Mouse (Mus musculus) telencephalon, adult 2 months (tissue): Measurements from ENCODE around the gene Asic3.

Experiments
- DNase-seq: peaks from one replicate; pipeline ENCODE4 v3.0.0-alpha.2; 2011; ENCODE audit warnings: low read depth, low spot score

Gene Asic3

GRCm38 (mm10) chr5:24423129-24424003 lies 10.2 kb downstream of the Asic3 start, which contains the start of the genes Cdk5 and Slc4a2:
TSS of gene Cdk5 (minus strand) at chr5:24423530.
TSS of gene Slc4a2 (plus strand) at chr5:24423837.
- DNase-seq = peak; percentile 100

DNA sequence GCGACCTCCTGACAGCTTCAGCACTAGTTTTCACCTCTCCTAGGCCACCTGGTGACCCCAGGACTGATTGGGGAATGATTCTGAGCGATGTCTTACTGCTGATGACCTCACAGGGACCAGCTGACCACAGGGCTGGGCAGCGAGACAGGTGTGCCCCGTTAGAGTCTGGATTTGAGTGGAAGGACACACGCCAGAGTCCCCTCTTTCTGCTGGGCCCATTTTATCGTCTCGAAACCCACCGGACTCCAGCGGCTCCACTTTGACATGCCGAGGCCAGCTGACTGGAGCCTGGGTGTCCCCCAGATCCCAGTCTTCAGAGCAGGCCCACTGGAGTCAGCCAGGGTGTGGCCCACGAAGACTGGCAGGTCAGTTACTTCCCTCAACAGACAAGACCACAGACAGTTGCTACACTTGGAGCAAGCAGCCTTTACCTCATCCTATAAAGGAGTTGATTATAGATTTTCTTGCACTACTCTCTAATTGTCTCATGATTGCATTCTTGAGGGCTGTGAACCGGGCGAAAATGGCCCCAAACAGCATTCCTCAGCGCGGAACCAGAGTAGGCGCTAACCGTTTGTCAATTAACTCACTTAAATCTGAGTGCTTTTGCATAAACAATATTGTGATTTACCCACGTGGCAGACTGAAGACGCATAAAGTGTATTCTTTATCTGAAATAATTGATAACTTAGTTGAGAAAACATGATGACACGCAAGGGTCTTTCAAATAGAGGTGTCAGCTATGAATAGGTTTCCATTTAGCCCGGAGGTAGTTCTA lies 11.0 kb downstream of the Asic3 start:
- DNase-seq = no peak

DNA sequence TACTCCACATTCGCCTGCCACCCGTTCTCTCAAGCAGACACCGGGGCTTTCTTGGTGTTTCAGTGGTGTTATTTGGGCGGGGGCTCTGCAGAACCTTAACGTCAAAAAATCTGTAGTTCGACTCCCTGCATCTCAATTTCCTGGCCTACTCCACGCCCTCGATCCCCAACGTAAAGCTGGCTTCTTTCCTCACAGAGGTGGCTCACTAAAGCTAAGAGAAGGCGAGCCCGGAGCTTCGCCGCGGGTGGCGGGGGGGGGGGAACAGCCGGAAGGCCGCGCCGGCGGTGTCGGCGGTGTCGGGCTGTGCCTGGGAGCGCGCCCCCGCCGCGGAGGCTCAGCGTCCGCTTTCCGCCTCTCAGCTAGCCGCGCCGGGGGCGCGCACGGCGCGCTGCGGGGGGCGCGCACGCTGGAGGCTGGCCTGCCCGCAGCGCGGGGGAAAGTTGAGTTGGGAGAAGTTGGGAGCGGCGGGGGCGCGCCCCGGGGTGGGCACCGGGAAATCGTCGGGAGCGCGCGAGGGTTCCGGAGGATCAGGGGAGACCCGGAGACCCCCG lies 11.7 kb downstream of the Asic3 start:
- no peak for DNase-seq

DNA sequence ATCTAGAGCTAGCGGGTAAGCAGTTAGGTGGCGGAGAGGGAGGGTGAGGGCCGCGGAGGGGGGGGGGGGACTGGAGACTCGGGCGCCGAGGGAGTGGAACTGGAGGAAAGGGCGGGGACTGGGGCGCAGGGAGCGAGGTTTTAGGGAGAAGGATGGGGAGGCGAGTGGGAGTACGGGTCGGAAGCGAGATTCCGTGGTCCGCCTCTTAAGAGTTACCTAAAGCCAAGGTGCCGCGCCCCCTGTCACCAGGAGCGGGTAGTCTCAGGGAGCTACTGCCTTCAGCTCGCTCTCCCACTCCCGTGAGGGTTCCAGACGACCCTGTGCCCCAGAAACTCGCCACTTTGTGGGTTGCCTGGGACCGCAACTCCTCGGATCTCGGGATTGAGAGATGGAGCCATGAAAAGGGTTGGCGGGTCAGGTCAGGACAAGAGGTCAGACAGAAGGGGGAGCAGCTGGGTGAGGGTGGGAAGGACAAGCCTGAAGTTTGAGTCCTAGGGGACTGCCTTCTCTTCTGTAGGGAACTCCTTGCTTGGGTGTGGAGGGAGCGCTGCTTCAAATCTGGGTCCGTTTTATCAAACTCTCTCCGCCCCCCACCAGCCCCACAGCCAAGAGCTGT lies 12.3 kb downstream of the Asic3 start:
- no peak for DNase-seq

DNA sequence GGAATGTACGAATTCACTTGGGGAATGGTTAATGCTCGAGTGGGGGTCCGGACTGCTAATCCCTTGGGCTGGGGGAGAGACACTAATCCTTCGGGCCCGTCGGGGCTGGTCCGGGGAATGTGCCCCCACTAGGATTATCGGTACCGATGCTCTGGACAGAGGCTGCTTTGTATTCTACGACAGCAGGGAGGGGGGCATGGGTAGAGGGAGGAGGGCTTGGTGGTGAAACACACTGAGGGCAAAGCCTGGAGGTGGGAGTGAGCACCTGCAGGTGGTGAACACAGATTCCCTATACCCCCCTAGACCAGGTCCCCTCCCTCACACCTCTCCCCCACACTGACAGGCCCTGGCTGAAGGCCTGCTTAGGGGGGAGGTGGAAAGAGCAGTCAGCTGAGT lies 12.8 kb downstream of the Asic3 start:
- no peak for DNase-seq

DNA sequence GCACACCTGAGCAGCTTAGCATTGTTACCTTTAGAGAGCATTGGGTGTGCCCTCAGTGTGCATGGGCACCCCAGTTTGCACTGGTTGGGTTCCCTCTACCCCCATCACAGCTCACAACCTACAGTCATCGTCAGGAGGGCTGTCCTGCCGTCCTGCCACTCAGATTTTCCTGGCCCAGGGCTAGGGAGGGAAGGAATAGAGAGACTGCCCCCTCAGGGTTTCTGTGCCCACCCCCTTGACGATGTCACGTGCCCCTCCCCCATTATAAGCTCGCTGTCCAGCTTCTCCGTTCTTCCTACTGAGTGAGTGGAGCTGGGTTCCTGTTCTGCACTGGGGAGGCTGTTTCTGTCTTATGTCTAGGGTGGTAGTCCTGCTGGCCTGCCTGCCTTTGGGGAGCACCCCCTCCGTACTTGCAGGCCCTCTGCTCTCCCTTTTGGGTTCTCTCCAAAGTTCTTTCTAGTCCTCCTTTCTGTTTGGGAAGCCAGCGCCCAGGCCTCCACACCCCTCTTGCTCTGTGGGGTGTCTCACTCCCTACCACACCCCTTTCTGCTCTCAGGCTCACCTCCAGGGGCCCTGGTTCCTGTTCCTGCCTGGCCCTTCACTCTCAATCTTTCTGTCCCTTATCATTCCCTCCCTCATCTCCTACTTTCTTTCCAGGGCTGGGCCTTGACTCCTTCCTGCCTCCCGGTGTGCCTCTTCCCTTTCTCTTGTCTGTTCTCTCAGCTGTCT lies 13.5 kb downstream of the Asic3 start:
- no peak for DNase-seq

GRCm38 (mm10) chr5:24427285-24427633 lies 14.1 kb downstream of the Asic3 start:
- DNase-seq = no peak

GRCm38 (mm10) chr5:24427981-24428402 lies 14.8 kb downstream of the Asic3 start:
- DNase-seq = no peak

DNA sequence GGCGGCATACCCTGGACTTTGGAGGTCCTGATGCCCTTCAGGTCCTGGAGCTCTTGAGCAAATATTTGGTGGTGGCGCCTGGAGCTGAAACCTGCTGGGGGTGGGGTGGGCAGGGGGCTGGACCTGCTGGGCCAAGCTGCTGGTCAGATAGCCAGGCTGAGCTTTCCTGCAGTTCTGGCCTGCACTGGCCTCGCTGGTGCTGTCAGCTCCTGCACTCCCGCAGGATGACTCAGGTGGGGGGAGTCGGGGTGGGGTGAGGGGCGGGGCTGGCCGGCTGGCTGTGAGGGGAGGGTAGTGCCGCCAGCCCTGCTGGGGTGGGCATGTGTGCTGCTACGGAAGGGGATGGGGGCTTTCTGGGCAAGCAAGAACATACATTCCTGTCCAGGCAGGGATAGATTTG lies 15.4 kb downstream of the Asic3 start:
- DNase-seq = no peak

DNA sequence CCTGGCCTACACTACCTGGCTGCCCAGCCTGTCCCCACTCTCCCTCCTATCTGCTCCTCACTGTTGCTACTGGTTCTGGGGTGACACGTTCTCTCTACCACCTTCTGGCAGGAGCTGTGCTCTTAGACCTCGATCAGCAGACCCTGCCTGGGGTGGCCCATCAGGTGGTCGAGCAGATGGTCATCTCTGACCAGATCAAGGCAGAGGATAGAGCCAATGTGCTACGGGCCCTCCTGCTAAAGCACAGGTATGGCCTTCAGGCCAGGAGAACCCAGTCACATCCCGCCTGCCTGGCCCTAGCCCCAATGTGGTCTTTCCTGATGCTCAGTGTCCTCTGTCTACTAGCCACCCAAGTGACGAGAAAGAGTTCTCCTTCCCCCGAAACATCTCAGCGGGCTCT lies 20.8 kb downstream of the Asic3 start:
- DNase-seq = no peak

DNA sequence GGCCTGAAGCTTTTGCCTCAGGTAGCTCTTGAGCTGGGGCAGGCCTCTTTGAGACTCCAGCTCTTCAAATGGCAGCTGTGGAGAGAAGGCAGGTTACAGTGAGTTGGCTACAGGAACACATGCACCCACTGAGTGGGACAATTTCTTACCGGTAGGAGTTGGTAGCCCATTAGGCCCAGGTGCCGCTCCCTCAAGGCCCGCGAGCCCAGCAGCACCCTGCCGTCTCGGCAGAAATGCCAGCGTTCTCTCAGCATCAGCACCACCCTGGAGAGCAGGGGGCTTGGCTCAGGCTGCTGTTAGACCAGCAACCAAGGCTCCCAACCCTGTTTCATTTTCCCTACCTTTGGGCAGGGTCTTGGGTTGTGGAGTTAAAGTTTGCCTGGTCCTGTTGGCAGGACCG lies 28.0 kb downstream of the Asic3 start:
- DNase-seq = no peak

- no peak for DNase-seq
These were observed 28.8 kb downstream of the Asic3 start for GRCm38 (mm10) chr5:24442029-24442428.

GRCm38 (mm10) chr5:24443204-24443603 lies 30.0 kb downstream of the Asic3 start:
- DNase-seq = no peak

GRCm38 (mm10) chr5:24443927-24444326 lies 30.7 kb downstream of the Asic3 start:
- no peak for DNase-seq

GRCm38 (mm10) chr5:24444746-24445427 lies 31.7 kb downstream of the Asic3 start, which contains the start of gene Fastk:
TSS of gene Fastk (minus strand) at chr5:24445287.
- peak; percentile 88 for DNase-seq

DNA sequence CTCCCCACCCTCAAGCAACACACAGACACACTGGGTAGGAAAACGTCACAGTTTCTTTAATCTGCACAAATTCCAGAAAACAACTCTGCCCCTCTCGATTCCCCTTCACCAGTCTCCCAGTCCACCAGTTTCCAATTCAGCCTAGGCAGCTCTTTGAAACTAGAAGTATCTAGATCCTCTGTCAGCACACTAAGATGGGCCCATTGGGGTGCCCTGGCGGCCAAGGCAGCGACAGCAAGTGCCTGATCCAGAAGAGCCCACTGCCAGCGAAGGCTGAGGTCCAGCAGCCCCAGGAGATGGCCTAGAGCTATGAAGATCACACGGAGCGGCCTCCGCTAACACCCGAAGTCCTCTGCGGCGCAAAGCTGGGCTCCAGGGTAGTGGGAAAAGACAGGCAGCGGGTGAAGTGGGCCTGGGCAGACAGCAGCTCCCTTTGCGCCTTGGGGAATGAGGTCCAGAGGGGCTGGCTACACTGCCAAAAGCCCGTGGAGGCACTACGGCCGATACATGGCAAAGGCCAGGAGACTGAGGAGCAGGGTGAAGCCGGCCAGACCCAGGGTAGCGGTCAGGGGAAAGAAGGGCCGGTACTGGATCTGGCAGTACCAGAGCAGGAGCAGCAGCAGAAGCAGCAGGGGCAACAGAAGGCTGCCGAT lies 32.4 kb downstream of the Asic3 start:
- DNase-seq = no peak

GRCm38 (mm10) chr5:24446630-24447029 lies 33.4 kb downstream of the Asic3 start:
- no peak for DNase-seq

DNA sequence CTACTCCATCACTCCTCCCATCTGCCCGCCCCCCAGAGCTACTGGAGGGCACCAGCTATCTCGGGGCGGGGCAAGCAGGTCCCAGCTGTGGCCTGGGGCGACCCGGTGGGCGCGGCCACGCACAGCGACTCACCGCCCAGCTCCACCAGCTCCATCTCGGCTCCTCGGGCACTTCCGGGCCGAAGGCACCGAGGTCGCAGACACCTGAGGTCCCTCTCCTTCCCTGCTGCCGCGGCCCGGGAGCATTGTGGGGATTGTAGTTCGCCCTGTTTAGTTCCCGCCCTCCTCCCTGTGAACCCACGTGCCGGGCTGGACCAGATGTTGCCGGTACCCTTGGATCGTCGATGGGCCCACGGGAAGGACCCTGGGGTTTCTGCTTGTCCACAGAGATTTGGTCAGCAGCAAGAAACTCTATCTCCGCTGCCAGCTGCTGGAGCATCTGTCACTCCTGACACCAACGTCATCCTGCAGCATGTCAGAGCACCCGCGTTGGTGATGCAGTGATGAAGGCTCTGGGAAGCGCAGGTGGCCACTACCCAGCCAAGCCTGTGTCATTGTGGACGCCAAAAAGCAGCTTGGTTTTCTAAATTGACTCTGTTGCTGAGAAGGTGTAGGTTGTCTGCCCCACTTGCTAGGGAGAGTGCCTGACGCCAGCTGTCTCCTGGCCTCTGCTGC lies 34.6 kb downstream of the Asic3 start, which contains the start of gene Tmub1:
Gene Tmub1 (minus strand): TSS at position 231 of the 675 bp plus-strand sequence.
- peak; percentile 77 for DNase-seq

DNA sequence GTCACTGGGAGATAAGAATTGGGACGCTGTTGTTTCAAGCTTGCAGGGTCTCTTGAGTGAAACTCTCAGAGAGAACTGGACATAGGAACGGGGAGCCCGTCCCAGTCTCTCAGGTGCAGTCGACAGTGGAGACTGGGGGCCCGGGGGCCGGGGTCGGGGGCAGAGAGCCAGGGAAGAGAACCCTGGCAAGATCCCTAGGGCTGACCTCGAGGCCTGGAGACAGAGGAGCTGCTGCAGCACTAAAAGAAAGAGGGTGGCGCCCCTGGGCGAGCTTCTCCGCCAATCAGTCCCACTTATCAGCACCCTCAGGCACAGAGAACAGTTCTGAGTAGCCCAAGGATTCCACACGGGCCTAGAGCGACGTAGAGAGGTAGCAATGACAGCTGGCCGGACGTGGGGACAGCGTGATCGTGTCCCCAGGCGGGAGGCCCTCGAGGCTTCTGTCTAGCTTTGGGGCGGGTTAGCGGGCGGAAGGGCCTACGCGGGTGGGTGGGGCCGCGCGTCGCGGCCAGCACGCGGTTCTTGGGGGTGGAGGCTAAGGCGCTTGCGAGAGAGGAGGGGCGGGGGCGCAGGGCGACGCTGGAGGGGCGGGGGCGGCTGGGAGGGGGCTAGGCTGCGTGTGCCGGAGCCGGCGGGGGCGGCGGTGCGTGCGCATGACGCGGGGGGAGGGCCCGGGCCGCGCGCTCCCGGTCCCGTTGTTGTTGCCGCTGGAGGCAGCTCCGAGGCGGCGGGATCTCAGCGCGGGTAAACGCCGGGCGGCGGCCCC lies 38.3 kb downstream of the Asic3 start:
- DNase-seq = peak; percentile 81
